Mouse (Mus musculus): ENCODE measurements at regions not wholly inside any gene's neighbourhood (a gene's known extent, or its start where the extent isn't known, plus 50 kb on each side); places are given as distances from the start of the nearest gene placed in this dataset.

DNA sequence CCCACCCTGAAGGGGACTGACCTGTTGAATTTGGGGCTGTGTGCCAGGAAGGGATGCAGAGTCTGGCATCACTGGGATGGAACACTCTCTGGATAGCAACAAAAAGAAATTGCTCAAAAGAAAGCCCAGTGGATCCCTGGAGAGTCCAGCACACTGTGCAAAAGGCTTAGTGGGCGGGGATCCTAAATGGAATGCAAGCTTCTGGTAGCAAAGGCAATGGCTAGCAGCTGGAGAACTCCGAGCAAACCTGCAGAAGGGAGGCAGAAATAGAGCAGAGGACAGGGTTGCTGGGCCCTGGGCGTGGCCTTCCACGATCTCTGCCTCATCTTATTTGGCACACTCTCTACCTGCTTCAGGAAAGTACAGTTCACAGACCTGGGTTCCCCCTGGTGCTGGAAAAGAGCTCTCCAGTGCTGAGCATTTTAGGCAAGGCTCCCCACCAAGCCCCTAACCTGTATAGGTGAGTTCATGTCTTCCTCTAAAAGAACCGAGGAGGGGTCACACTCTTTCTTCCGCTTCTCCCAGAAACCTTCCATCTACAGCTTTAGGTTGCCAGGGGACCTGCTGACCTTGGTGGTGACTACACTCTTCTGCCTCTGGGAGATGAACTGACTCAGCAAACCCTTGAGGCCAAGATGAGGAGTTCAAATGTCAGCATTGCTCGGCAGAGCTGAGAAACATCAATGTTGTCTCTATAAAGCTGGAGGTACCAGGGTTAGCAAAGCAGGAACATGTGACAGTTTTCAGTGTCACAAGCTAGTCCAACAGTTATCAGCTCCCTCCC lies 112.6 kb upstream of the Slc44a1 start:
- no peak for ATAC-seq (ENCODE audit: low read depth)
- 70% methylated on average over 7 of the region's 7 CpGs for WGBS
- Histone ChIP-seq H3K4me2 (ENCODE audit: low read depth, low read length) (no peak overlapping the region), H3K4me3 (ENCODE audit: low read depth, low read length) (no peak overlapping the region), H3K9ac (replicated peaks; ENCODE audit: low read depth, low read length) (no peak overlapping the region), H3K4me1 (ENCODE audit: control insufficient read depth, insufficient read depth, low read length) (no peaks in the 10 kb centered on the region; the same call in 1 of the 2 replicates), H3K9me3 (ENCODE audit: control insufficient read depth, low read length) (no peaks in the 10 kb centered on the region), H3K36me3 (ENCODE audit: control insufficient read depth, insufficient read depth, low read length) (no peaks in the 10 kb centered on the region), H3K27me3 (ENCODE audit: control insufficient read depth, insufficient read depth, low read length) (no peaks in the 10 kb centered on the region), H3K27ac (ENCODE audit: low read depth, low read length) (no peak overlapping the region)

DNA sequence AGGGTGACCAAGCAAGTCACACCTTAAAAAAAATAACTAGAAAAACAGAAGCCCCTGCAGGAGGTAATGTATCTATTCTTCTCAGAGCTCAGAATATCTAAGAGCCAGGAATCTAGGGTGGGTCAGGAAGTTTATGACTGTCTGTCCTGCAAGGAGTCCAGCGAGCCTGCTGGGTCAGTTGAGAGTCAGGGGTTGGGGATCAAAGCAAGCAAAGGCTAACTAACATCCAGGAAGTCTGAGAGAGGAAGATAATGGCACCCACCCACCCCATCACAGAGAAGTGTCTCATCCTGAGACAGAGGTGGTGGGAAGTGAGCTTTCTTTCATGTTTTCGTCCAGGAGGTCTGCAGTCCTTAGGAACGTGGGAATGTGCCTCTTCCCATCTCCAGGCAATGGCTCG lies 116.4 kb upstream of the Slc44a1 start:
- Histone ChIP-seq H3K9me3 (ENCODE audit: control insufficient read depth, low read length) (no peaks in the 10 kb centered on the region), H3K4me1 (ENCODE audit: control insufficient read depth, insufficient read depth, low read length) (no peaks in the 10 kb centered on the region; the same call in 1 of the 2 replicates), H3K27ac (ENCODE audit: low read depth, low read length) (no peak overlapping the region), H3K9ac (replicated peaks; ENCODE audit: low read depth, low read length) (no peak overlapping the region), H3K4me2 (ENCODE audit: low read depth, low read length) (no peak overlapping the region), H3K27me3 (ENCODE audit: control insufficient read depth, insufficient read depth, low read length) (no peaks in the 10 kb centered on the region), H3K4me3 (ENCODE audit: low read depth, low read length) (no peak overlapping the region), H3K36me3 (ENCODE audit: control insufficient read depth, insufficient read depth, low read length) (no peaks in the 10 kb centered on the region)
- 58% methylated on average over 4 of the region's 4 CpGs for WGBS
- no peak for ATAC-seq (ENCODE audit: low read depth)

DNA sequence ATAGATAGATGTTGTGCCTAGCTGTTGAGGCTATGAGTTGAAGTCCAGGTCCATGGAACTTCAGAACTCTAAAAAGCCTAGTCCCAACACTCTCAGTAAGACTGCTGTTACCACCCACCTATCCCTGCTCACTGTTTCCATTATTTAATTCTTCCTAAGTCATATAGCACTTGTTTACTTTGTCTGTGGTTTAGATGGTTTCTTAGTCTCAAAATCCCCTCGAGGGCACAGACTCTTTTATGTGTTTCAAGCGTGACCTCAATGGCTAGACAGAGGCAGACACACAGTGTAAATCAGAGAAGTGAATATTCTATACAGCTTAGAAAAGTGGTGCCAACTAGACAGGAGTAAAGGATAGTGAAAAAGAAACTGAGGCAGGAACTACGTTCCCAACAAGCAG lies 117.0 kb upstream of the Slc44a1 start:
- whole genome bisulfite sequencing = 65% methylated on average over 3 of the region's 3 CpGs
- H3K27me3 ChIP-seq (ENCODE audit: control insufficient read depth, insufficient read depth, low read length) = no peaks in the 10 kb centered on the region
- no peak overlapping the region for H3K4me2 ChIP-seq (ENCODE audit: low read depth, low read length)
- H3K4me3 ChIP-seq (ENCODE audit: low read depth, low read length) = no peak overlapping the region
- H3K36me3 ChIP-seq (ENCODE audit: control insufficient read depth, insufficient read depth, low read length) = no peaks in the 10 kb centered on the region
- H3K4me1 ChIP-seq (ENCODE audit: control insufficient read depth, insufficient read depth, low read length) = no peaks in the 10 kb centered on the region; the same call in 1 of the 2 replicates
- no peaks in the 10 kb centered on the region for H3K9me3 ChIP-seq (ENCODE audit: control insufficient read depth, low read length)
- no peak for ATAC-seq (ENCODE audit: low read depth)
- no peak overlapping the region for H3K9ac ChIP-seq (replicated peaks; ENCODE audit: low read depth, low read length)
- no peak overlapping the region for H3K27ac ChIP-seq (ENCODE audit: low read depth, low read length)

- no peaks in the 10 kb centered on the region for H3K9me3 ChIP-seq (ENCODE audit: control insufficient read depth, low read length)
- H3K36me3 ChIP-seq (ENCODE audit: control insufficient read depth, insufficient read depth, low read length) = no peaks in the 10 kb centered on the region
- H3K27me3 ChIP-seq (ENCODE audit: control insufficient read depth, insufficient read depth, low read length) = no peaks in the 10 kb centered on the region
- no peak for ATAC-seq (ENCODE audit: low read depth)
- no peak overlapping the region for H3K9ac ChIP-seq (replicated peaks; ENCODE audit: low read depth, low read length)
- WGBS = 63% methylated on average over 5 of the region's 5 CpGs
- H3K27ac ChIP-seq (ENCODE audit: low read depth, low read length) = no peak overlapping the region
- no peaks in the 10 kb centered on the region; the same call in 1 of the 2 replicates for H3K4me1 ChIP-seq (ENCODE audit: control insufficient read depth, insufficient read depth, low read length)
- H3K4me2 ChIP-seq (ENCODE audit: low read depth, low read length) = no peak overlapping the region
- no peak overlapping the region for H3K4me3 ChIP-seq (ENCODE audit: low read depth, low read length)
Observed at GRCm38 (mm10) chr4:53322484-53322883, 117.7 kb upstream of the Slc44a1 start.

- H3K36me3 ChIP-seq (ENCODE audit: control insufficient read depth, insufficient read depth, low read length) = no peaks in the 10 kb centered on the region
- no peaks in the 10 kb centered on the region; the same call in 1 of the 2 replicates for H3K4me1 ChIP-seq (ENCODE audit: control insufficient read depth, insufficient read depth, low read length)
- H3K27ac ChIP-seq (ENCODE audit: low read depth, low read length) = no peak overlapping the region
- 67% methylated on average over 6 of the region's 6 CpGs for WGBS
- H3K27me3 ChIP-seq (ENCODE audit: control insufficient read depth, insufficient read depth, low read length) = no peaks in the 10 kb centered on the region
- no peak overlapping the region for H3K4me3 ChIP-seq (ENCODE audit: low read depth, low read length)
- H3K4me2 ChIP-seq (ENCODE audit: low read depth, low read length) = no peak overlapping the region
- no peak for ATAC-seq (ENCODE audit: low read depth)
- H3K9me3 ChIP-seq (ENCODE audit: control insufficient read depth, low read length) = no peaks in the 10 kb centered on the region
- H3K9ac ChIP-seq (replicated peaks; ENCODE audit: low read depth, low read length) = no peak overlapping the region
Observed at GRCm38 (mm10) chr4:53320735-53321449, 119.3 kb upstream of the Slc44a1 start.

DNA sequence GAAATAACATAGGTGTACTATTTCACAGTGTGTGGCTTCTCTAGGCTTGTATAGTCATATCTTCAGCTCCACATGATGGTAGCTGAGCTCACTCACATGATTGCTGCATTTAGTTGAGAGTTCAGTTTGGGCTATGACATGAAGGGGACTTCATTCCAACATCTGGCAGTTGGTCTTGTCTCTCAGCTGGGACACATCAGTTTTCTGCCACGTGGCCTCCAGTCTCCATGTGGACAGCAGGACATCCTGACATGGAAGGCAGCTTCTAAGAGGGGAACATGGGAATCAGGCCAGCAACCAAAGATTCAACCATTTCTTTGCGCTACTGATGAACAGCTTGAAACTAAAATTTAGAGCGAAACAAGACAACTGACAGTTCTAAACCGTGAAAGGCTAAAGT lies 121.2 kb upstream of the Slc44a1 start:
- Histone ChIP-seq H3K27me3 (ENCODE audit: control insufficient read depth, insufficient read depth, low read length) (no peaks in the 10 kb centered on the region), H3K4me2 (ENCODE audit: low read depth, low read length) (no peak overlapping the region), H3K4me1 (ENCODE audit: control insufficient read depth, insufficient read depth, low read length) (no peaks in the 10 kb centered on the region; the same call in 1 of the 2 replicates), H3K27ac (ENCODE audit: low read depth, low read length) (no peak overlapping the region), H3K36me3 (ENCODE audit: control insufficient read depth, insufficient read depth, low read length) (no peaks in the 10 kb centered on the region), H3K9ac (replicated peaks; ENCODE audit: low read depth, low read length) (no peak overlapping the region), H3K9me3 (ENCODE audit: control insufficient read depth, low read length) (no peaks in the 10 kb centered on the region), H3K4me3 (ENCODE audit: low read depth, low read length) (no peak overlapping the region)
- 88% methylated on average over 4 of the region's 4 CpGs for WGBS
- no peak for ATAC-seq (ENCODE audit: low read depth)

DNA sequence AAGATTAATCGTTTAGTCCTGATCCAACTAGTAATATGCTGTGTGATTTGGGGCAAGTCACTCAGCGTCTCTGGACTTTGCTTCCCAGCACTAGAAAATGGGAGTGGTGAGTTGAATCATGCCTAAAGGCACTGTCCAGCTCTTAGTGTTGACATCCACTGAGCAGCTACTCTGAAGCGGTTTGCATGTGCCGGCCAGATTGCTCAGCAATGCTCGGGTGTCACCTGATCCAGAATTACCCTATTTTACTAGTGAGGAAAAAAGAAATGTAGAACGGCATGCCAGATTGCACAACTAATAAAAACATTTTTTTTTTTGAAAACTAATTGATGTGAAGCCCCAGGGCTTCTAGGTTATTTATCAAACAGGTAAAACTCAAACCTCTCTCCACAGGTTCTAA lies 122.0 kb upstream of the Slc44a1 start:
- Histone ChIP-seq H3K36me3 (ENCODE audit: control insufficient read depth, insufficient read depth, low read length) (no peaks in the 10 kb centered on the region), H3K27me3 (ENCODE audit: control insufficient read depth, insufficient read depth, low read length) (no peaks in the 10 kb centered on the region), H3K9me3 (ENCODE audit: control insufficient read depth, low read length) (no peaks in the 10 kb centered on the region), H3K27ac (ENCODE audit: low read depth, low read length) (no peak overlapping the region), H3K4me3 (ENCODE audit: low read depth, low read length) (no peak overlapping the region), H3K9ac (replicated peaks; ENCODE audit: low read depth, low read length) (no peak overlapping the region), H3K4me2 (ENCODE audit: low read depth, low read length) (no peak overlapping the region), H3K4me1 (ENCODE audit: control insufficient read depth, insufficient read depth, low read length) (no peaks in the 10 kb centered on the region; the same call in 1 of the 2 replicates)
- no peak for ATAC-seq (ENCODE audit: low read depth)
- WGBS = 84% methylated on average over 6 of the region's 6 CpGs

GRCm38 (mm10) chr4:53317453-53317824 lies 122.8 kb upstream of the Slc44a1 start:
- no peaks in the 10 kb centered on the region for H3K36me3 ChIP-seq (ENCODE audit: control insufficient read depth, insufficient read depth, low read length)
- no peak for ATAC-seq (ENCODE audit: low read depth)
- H3K27ac ChIP-seq (ENCODE audit: low read depth, low read length) = no peak overlapping the region
- H3K4me3 ChIP-seq (ENCODE audit: low read depth, low read length) = no peak overlapping the region
- no peaks in the 10 kb centered on the region for H3K27me3 ChIP-seq (ENCODE audit: control insufficient read depth, insufficient read depth, low read length)
- H3K4me2 ChIP-seq (ENCODE audit: low read depth, low read length) = no peak overlapping the region
- no peak overlapping the region for H3K9ac ChIP-seq (replicated peaks; ENCODE audit: low read depth, low read length)
- no peaks in the 10 kb centered on the region for H3K9me3 ChIP-seq (ENCODE audit: control insufficient read depth, low read length)
- WGBS = 37% methylated on average over 7 of the region's 7 CpGs
- no peaks in the 10 kb centered on the region; the same call in 1 of the 2 replicates for H3K4me1 ChIP-seq (ENCODE audit: control insufficient read depth, insufficient read depth, low read length)

DNA sequence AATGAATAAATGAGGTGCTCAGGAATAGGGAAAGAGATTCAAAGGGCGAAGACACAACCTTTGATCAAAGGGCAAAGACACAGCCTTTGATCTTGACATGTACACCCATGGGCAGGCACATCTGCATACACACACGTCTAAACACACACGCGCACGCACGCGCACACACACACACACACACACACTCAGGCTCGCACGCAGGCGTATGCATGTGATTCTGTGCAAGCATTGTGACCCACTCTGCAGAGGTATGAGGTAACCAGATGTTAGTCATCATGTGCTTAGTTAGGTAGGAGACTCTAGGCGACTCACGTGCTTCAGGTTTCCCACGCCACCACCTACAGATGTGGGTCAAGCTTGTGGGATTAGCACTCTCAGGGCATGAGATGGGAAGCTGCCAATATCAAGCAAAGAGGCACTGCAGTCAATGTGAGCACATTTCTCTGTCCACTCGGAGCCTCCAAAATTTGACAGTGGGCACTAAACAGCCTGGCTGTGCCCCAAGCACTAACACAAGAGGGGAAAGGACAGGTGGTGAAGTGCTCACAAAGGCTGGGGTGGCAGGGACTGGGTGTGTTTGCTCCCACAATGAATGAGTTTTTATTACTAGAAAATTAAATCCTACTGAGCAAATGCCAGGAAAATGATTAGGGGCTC lies 123.3 kb upstream of the Slc44a1 start:
- Histone ChIP-seq H3K4me2 (ENCODE audit: low read depth, low read length) (no peak overlapping the region), H3K36me3 (ENCODE audit: control insufficient read depth, insufficient read depth, low read length) (no peaks in the 10 kb centered on the region), H3K4me1 (ENCODE audit: control insufficient read depth, insufficient read depth, low read length) (no peaks in the 10 kb centered on the region), H3K4me3 (ENCODE audit: low read depth, low read length) (no peak overlapping the region), H3K27ac (ENCODE audit: low read depth, low read length) (no peak overlapping the region), H3K27me3 (ENCODE audit: control insufficient read depth, insufficient read depth, low read length) (no peaks in the 10 kb centered on the region), H3K9ac (replicated peaks; ENCODE audit: low read depth, low read length) (no peak overlapping the region), H3K9me3 (ENCODE audit: control insufficient read depth, low read length) (no peaks in the 10 kb centered on the region)
- ATAC-seq (ENCODE audit: low read depth) = 0 out of 2 replicates have a peak, but pooled peaks have one; percentile 20
- WGBS = 87% methylated on average over 14 of the region's 14 CpGs

Data from neural tube, embryonic 14.5 days (tissue).